Mouse (Mus musculus): Measurements from ENCODE around the gene Vmn1r16.

The Vmn1r16 gene

GRCm38 (mm10) chr6:57329394-57329793, at the start of gene Vmn1r16:
TSS of gene Vmn1r16 (minus strand) at chr6:57329494.
- DNase-seq, result no peak

- peak; percentile 14 to 24 for DNase-seq
Observed at GRCm38 (mm10) chr6:57367496-57367895, 38.2 kb upstream of the Vmn1r16 start.

- peak in 1 of 2 experiments; percentile 40 for DNase-seq
Observed at GRCm38 (mm10) chr6:57365866-57366265, 36.6 kb upstream of the Vmn1r16 start.

- DNase-seq, result no peak
Observed at GRCm38 (mm10) chr6:57363627-57364026, 34.3 kb upstream of the Vmn1r16 start, which contains the start of gene Vmn1r17. TSS of gene Vmn1r17 (minus strand) at chr6:57363727.

- no peak for DNase-seq
Observed at GRCm38 (mm10) chr6:57356864-57357263, 27.6 kb upstream of the Vmn1r16 start.

GRCm38 (mm10) chr6:57326176-57326575, 3.1 kb downstream of the Vmn1r16 start:
- DNase-seq, result no peak

GRCm38 (mm10) chr6:57278952-57279351, 50.3 kb downstream of the Vmn1r16 start:
- DNase-seq, result no peak

GRCm38 (mm10) chr6:57272517-57272916, 56.8 kb downstream of the Vmn1r16 start:
- no peak for DNase-seq

GRCm38 (mm10) chr6:57271881-57272280, 57.4 kb downstream of the Vmn1r16 start:
- no peak for DNase-seq

Data from kidney, adult 8-10 months (tissue).